Mouse (Mus musculus) embryonic facial prominence, embryonic 15.5 days (tissue): ENCODE data around the gene Polr2e. TPM values are rescaled to one million over a fixed set of nuclear protein-coding genes. Genes with fewer than 3 reads are reported as not detected.

ENCODE experiments used
- ATAC-seq: fragments of 200-750 bp; cut with Nextera tagmentation; 2 replicates; pipeline ENCODE4 v1.8.0; 2017; ENCODE audit warnings: low read depth, moderate TSS enrichment; ENCODE audit not compliant: insufficient number of reproducible peaks, low FRiP score, low TSS enrichment
- H3K27ac ChIP-seq: fragments of 300-500 bp; sonication (generic); replicated peaks from 2 replicates; pipeline ENCODE4 v1.5.1; 2015; ENCODE audit warnings: mild to moderate bottlenecking, inconsistent platforms
- H3K27me3 ChIP-seq: fragments of 300-500 bp; sonication (generic); 2 replicates; pipeline ENCODE4 v1.6.1; 2015; ENCODE audit warnings: inconsistent platforms
- H3K36me3 ChIP-seq: fragments of 300-500 bp; sonication (generic); 2 replicates; pipeline ENCODE4 v1.6.1; 2015; ENCODE audit warnings: mild to moderate bottlenecking, inconsistent platforms
- H3K4me1 ChIP-seq: fragments of 300-500 bp; sonication (generic); 2 replicates; pipeline ENCODE4 v1.6.1; 2015; ENCODE audit warnings: inconsistent platforms
- H3K4me2 ChIP-seq: fragments of 300-500 bp; sonication (generic); replicated peaks from 2 replicates; pipeline ENCODE4 v1.6.1; 2015; ENCODE audit warnings: mild to moderate bottlenecking, inconsistent platforms
- H3K4me3 ChIP-seq: fragments of 300-500 bp; sonication (generic); replicated peaks from 2 replicates; pipeline ENCODE4 v1.5.1; 2015; ENCODE audit warnings: mild to moderate bottlenecking, inconsistent platforms
- H3K9ac ChIP-seq: fragments of 300-500 bp; sonication (generic); 2 replicates; pipeline ENCODE4 v1.6.1; 2015; ENCODE audit warnings: inconsistent platforms
- H3K9me3 ChIP-seq: fragments of 300-500 bp; sonication (generic); replicated peaks from 2 replicates; pipeline ENCODE4 v1.6.1; 2016; ENCODE audit warnings: inconsistent platforms
- WGBS: fragments of 180-500 bp; shearing (Covaris S2); methylation state at CpG from one replicate; pipeline ENCODE4 v1.1.7; 2015; 5-methylcytosine and 5-hydroxymethylcytosine counted together
- polyA plus RNA-seq: library from polyadenylated mRNA; unstranded; fragments of >200 nt; fragmentation: Nextera tagmentation; extraction: Ambion mirVana; gene quantifications from 2 replicates; pipeline ENCODE4 v1.2.1, GENCODE M21; 2015

Gene Polr2e
- polyA plus RNA-seq, 1 experiment from 2014 or later: 218 TPM

GRCm38 (mm10) chr10:80033511-80034391 lies 5.8 kb downstream of the Polr2e start:
- H3K27me3 ChIP-seq: no peaks in the 10 kb centered on the region
- H3K4me1 ChIP-seq: peaks cover 34% of the 10 kb centered on the region
- H3K4me3 ChIP-seq: no peak overlapping the region
- H3K27ac ChIP-seq: peak overlapping the region; percentile 48; the same call in 1 of the 2 replicates
- no peak overlapping the region for H3K4me2 ChIP-seq
- H3K9me3 ChIP-seq: no peaks in the 10 kb centered on the region
- no peak for ATAC-seq
- peaks cover 39% of the 10 kb centered on the region for H3K36me3 ChIP-seq
- WGBS: 39% methylated on average over 9 of the region's 9 CpGs
- H3K9ac ChIP-seq: no peak overlapping the region

GRCm38 (mm10) chr10:80032799-80033480 lies 6.7 kb downstream of the Polr2e start:
- no peak for ATAC-seq
- no peak overlapping the region for H3K4me3 ChIP-seq
- peak overlapping the region; percentile 40 for H3K27ac ChIP-seq
- H3K36me3 ChIP-seq: peaks cover 35% of the 10 kb centered on the region
- no peaks in the 10 kb centered on the region for H3K9me3 ChIP-seq
- no peak overlapping the region for H3K9ac ChIP-seq
- peaks cover 26% of the 10 kb centered on the region for H3K4me1 ChIP-seq
- H3K27me3 ChIP-seq: no peaks in the 10 kb centered on the region
- WGBS: 56% methylated on average over 5 of the region's 5 CpGs
- no peak overlapping the region for H3K4me2 ChIP-seq

DNA sequence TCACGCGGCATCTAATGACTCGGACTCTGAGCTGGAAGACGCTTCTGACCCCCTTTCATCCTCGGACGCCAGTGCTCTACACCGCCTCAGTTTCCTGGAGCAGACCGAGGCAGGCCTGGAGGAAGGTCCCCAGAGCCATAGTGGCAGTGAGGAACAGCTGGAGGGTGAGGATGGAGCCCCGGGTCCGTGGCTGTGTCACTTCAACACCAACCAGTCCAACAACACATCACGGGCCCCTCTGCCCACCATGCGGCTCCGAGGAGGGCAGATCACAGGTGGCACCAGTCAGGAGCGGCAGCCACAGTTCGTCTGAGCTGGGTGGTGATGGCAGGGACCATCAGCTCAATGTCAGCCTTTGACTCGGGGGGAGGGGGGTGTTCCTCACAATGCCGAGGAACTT lies 8.9 kb downstream of the Polr2e start:
- WGBS: 81% methylated on average over 17 of the region's 17 CpGs
- H3K9me3 ChIP-seq: no peaks in the 10 kb centered on the region
- H3K4me1 ChIP-seq: peaks cover 24% of the 10 kb centered on the region
- no peak overlapping the region for H3K9ac ChIP-seq
- H3K36me3 ChIP-seq: peaks cover 13% of the 10 kb centered on the region
- no peak overlapping the region for H3K4me3 ChIP-seq
- H3K27ac ChIP-seq: no peak overlapping the region
- no peaks in the 10 kb centered on the region for H3K27me3 ChIP-seq
- no peak for ATAC-seq
- no peak overlapping the region for H3K4me2 ChIP-seq

DNA sequence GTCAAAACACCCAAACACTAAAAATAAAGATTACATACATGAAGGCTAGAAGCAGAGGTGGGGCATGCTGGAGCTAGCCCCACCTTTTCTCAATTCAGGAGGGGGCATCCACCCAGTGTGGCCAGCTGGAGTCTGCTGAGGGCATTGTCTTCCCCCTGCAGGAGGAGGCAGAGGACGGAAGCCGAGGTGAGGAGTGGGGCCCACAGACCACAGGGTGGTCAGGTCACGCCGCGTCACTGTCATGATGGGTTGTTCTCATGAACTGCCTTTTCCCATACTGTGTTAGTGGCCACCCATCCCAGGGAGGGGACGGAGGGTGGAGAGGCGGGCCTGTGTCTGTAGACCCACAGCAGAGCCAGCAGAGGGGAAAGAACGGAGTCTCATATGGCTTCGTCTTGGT lies 9.4 kb downstream of the Polr2e start:
- no peak overlapping the region for H3K9ac ChIP-seq
- H3K4me1 ChIP-seq: peaks cover 24% of the 10 kb centered on the region
- no peak for ATAC-seq

DNA sequence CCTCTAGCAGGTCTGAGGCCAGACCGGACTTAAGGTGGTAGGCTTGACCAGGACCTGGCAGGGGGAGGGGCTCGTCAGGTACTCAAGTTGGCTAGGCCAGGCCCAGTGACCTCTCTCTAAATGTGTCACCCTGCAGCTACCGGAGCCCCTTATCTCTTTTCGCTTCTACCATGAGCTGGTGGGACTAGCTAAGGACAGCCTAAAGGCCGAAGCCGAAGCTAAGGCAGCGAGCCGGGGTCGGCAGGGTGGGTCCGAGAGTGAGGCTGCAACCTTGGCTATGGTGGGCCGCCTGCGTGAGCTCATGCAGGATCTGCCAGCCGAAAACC lies 11.1 kb downstream of the Polr2e start:
- 94% methylated on average over 13 of the region's 13 CpGs for WGBS
- H3K36me3 ChIP-seq: no peaks in the 10 kb centered on the region
- no peak overlapping the region for H3K27ac ChIP-seq
- no peak overlapping the region for H3K4me2 ChIP-seq
- no peaks in the 10 kb centered on the region for H3K27me3 ChIP-seq
- no peak overlapping the region for H3K9ac ChIP-seq
- no peak overlapping the region for H3K4me3 ChIP-seq
- no peak for ATAC-seq
- peaks cover 18% of the 10 kb centered on the region; the same call in 1 of the 2 replicates for H3K4me1 ChIP-seq
- H3K9me3 ChIP-seq: no peaks in the 10 kb centered on the region

More for the DNA sequence above, 9.4 kb downstream of the Polr2e start:
- no peaks in the 10 kb centered on the region for H3K9me3 ChIP-seq
- no peak overlapping the region for H3K4me3 ChIP-seq
- H3K27me3 ChIP-seq: no peaks in the 10 kb centered on the region
- H3K27ac ChIP-seq: no peak overlapping the region
- H3K36me3 ChIP-seq: peaks cover 8% of the 10 kb centered on the region
- H3K4me2 ChIP-seq: no peak overlapping the region
- 81% methylated on average over 9 of the region's 9 CpGs for WGBS

DNA sequence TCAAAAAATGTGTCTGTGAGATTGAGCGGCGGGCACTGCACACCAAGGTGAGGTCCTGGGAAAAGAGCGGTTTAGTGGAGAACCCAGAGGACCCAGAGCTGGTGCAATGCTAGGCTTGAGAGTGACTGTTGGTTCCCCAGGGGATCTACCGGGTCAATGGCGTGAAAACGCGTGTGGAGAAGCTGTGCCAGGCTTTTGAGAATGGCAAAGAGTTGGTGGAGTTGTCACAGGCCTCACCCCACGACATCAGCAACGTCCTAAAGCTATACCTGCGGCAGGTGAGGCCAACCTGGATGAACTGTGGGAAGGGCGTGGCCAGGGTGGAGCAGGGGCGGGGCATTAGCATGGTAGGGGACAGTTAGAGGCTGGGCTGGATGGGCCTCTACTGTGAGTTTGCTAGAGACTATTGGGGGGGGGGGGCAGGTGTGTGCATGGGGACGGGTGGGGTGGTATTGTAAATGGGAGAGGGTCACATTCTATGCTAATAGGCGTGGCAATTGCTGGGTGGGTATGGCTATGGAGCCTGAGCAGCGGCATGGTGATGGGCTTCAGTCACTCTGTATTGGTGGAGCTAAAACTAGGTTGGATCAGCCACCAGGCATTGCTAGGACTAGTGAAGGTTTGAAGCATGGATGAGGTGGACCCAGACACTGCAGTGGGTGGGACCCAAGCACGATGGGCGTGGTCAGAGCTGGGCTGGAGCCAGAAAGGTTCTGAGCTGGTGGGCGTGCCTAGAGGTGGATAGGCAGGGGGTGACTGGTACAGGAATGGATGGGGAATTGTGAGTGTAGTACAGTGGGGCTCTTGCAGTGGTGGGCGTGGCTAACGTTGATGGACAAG lies 11.7 kb downstream of the Polr2e start:
- no peaks in the 10 kb centered on the region for H3K27me3 ChIP-seq
- H3K4me1 ChIP-seq: peaks cover 13% of the 10 kb centered on the region; the same call in 1 of the 2 replicates
- no peak overlapping the region for H3K9ac ChIP-seq
- H3K4me2 ChIP-seq: no peak overlapping the region
- no peak for ATAC-seq
- no peaks in the 10 kb centered on the region for H3K36me3 ChIP-seq
- WGBS: 70% methylated on average over 20 of the region's 20 CpGs
- no peak overlapping the region for H3K27ac ChIP-seq
- H3K4me3 ChIP-seq: no peak overlapping the region
- no peaks in the 10 kb centered on the region for H3K9me3 ChIP-seq

DNA sequence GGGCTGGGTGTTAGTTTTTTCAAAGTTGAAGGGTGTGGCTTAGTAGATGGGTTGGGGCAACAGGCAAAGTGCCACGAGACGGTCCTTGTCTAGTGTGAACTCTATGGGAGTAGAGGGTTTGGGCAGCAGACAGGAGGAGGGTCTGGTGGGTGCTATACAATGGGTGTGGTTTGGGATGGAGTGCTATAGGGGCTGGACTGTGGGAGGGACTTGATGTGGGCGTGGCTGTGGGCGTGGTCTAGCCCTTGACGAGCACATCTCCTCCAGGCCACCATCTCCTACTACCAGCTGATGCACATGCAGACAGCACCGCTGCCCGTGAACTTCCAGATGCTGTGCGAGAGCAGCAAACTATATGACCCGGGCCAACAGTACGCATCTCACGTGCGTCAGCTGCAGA lies 13.7 kb downstream of the Polr2e start:
- 57% methylated on average over 12 of the region's 12 CpGs for whole genome bisulfite sequencing
- no peak overlapping the region for H3K9ac ChIP-seq
- H3K27me3 ChIP-seq: no peaks in the 10 kb centered on the region
- ATAC-seq: no peak
- no peak overlapping the region for H3K4me3 ChIP-seq
- no peaks in the 10 kb centered on the region for H3K9me3 ChIP-seq
- H3K4me2 ChIP-seq: no peak overlapping the region
- H3K27ac ChIP-seq: no peak overlapping the region
- H3K4me1 ChIP-seq: peaks cover 6% of the 10 kb centered on the region; the same call in 1 of the 2 replicates
- no peaks in the 10 kb centered on the region for H3K36me3 ChIP-seq

GRCm38 (mm10) chr10:80025463-80025862 lies 14.1 kb downstream of the Polr2e start:
- Histone ChIP-seq H3K9ac (no peak overlapping the region), H3K9me3 (no peaks in the 10 kb centered on the region), H3K36me3 (no peaks in the 10 kb centered on the region), H3K4me2 (no peak overlapping the region), H3K27me3 (no peaks in the 10 kb centered on the region), H3K4me3 (no peak overlapping the region), H3K27ac (no peak overlapping the region), H3K4me1 (peaks cover 8% of the 10 kb centered on the region; the same call in 1 of the 2 replicates)
- WGBS: 75% methylated on average over 10 of the region's 10 CpGs
- ATAC-seq: no peak

DNA sequence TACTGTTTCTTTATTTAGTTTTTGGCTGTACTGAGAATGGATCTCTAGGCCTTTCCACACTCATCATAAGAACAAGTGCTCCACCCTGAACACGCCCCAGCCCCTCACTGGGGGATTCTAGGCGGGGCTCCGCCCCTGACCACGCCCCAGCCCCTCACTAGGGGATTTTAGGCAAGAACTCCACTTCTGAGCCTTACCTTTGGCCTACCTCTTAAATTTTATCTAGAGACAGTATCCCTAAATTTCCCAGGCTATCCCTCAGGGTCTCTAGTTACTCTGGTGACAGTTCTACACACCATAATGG lies 14.6 kb downstream of the Polr2e start:
- Histone ChIP-seq H3K27me3 (no peaks in the 10 kb centered on the region), H3K27ac (no peak overlapping the region), H3K36me3 (no peaks in the 10 kb centered on the region), H3K4me2 (no peak overlapping the region), H3K4me3 (no peak overlapping the region), H3K4me1 (peaks cover 13% of the 10 kb centered on the region), H3K9me3 (no peaks in the 10 kb centered on the region), H3K9ac (no peak overlapping the region)
- no peak for ATAC-seq
- 53% methylated on average over 4 of the region's 4 CpGs for WGBS

GRCm38 (mm10) chr10:80024229-80025043 lies 15.2 kb downstream of the Polr2e start:
- Histone ChIP-seq H3K36me3 (no peaks in the 10 kb centered on the region), H3K4me3 (no peak overlapping the region), H3K9me3 (no peaks in the 10 kb centered on the region), H3K27ac (no peak overlapping the region), H3K27me3 (peaks cover 4% of the 10 kb centered on the region; the same call in 1 of the 2 replicates), H3K4me2 (no peak overlapping the region), H3K4me1 (peaks cover 19% of the 10 kb centered on the region), H3K9ac (no peak overlapping the region)
- no peak for ATAC-seq
- 67% methylated on average over 15 of the region's 15 CpGs for WGBS
